Mouse (Mus musculus) hindbrain, embryonic 13.5 days (tissue): ENCODE data around the gene Esrra. TPM values are rescaled to one million over a fixed set of nuclear protein-coding genes. Genes with fewer than 3 reads are reported as not detected.

ENCODE experiments used
- ATAC-seq: fragments of 200-750 bp; cut with Nextera tagmentation; 2 replicates; pipeline ENCODE4 v1.8.0; 2017; ENCODE audit warnings: moderate TSS enrichment; ENCODE audit not compliant: low FRiP score
- H3K27ac ChIP-seq: fragments of 300-500 bp; sonication (generic); 2 replicates; pipeline ENCODE4 v1.5.1; 2015; ENCODE audit warnings: inconsistent platforms, mild to moderate bottlenecking, moderate library complexity
- H3K27me3 ChIP-seq: fragments of 300-500 bp; sonication (generic); 2 replicates; pipeline ENCODE4 v1.6.1; 2015; ENCODE audit warnings: mild to moderate bottlenecking, inconsistent platforms
- H3K36me3 ChIP-seq: fragments of 300-500 bp; sonication (generic); 2 replicates; pipeline ENCODE4 v1.6.1; 2015; ENCODE audit warnings: mild to moderate bottlenecking, inconsistent platforms
- H3K4me1 ChIP-seq: fragments of 300-500 bp; sonication (generic); replicated peaks from 2 replicates; pipeline ENCODE4 v1.6.1; 2015; ENCODE audit warnings: inconsistent platforms
- H3K4me2 ChIP-seq: fragments of 300-500 bp; sonication (generic); 2 replicates; pipeline ENCODE4 v1.6.1; 2015; ENCODE audit warnings: inconsistent platforms, mild to moderate bottlenecking, moderate library complexity
- H3K4me3 ChIP-seq: fragments of 300-500 bp; sonication (generic); 2 replicates; pipeline ENCODE4 v1.5.1; 2015; ENCODE audit warnings: mild to moderate bottlenecking, inconsistent platforms
- H3K9ac ChIP-seq: fragments of 300-500 bp; sonication (generic); 2 replicates; pipeline ENCODE4 v1.6.1; 2015; ENCODE audit warnings: mild to moderate bottlenecking, inconsistent platforms
- H3K9me3 ChIP-seq: fragments of 300-500 bp; sonication (generic); 2 replicates; pipeline ENCODE4 v1.6.1; 2016; ENCODE audit warnings: inconsistent platforms
- WGBS: fragments of 180-500 bp; shearing (Covaris S2); methylation state at CpG from one replicate; pipeline ENCODE4 v1.1.7; 2015; 5-methylcytosine and 5-hydroxymethylcytosine counted together
- polyA plus RNA-seq: library from polyadenylated mRNA; unstranded; fragments of >200 nt; fragmentation: Nextera tagmentation; extraction: Ambion mirVana; gene quantifications from 2 replicates; pipeline ENCODE4 v1.2.1, GENCODE M21; 2015

Gene Esrra
- polyA plus RNA-seq, 1 experiment from 2014 or later: 15.8 TPM

DNA sequence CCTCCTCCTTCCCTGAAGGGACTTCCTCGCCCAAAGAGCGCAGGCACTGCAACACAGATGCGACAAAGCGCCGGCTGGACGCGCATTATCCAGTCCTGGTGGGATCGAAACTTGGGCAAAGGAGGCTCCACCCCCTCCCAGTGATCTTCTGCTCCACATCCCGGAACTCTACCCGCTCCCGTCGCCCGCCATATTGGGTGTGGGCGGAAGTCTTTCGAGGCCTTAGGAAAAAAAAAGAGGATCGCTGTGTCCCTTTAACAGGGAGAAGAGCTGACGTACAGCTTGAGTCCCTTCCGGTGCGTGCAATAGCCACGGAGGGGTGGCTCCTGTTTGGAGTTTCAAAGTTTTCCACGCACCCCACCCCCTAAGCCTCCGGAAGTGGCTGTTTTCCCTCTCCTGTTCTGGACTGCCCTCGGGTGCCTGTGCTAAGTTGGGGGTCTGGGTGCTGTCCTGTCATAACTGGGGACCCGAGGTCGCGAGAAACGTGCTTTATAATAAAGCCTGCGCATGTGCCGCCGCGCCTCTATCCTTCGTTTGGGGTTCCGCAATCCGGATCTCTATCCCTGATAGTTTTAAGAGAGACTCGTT, 29.9 kb upstream of the Esrra start:
- H3K27ac ChIP-seq: peak overlapping the region; percentile 96
- H3K36me3 ChIP-seq: peaks cover 32% of the 10 kb centered on the region
- no peaks in the 10 kb centered on the region for H3K9me3 ChIP-seq
- under 1% methylated on average over 35 of the region's 35 CpGs for WGBS
- peak; percentile 70 for ATAC-seq
- peak overlapping the region; percentile 98 for H3K4me2 ChIP-seq
- H3K4me3 ChIP-seq: peak overlapping the region; percentile 59
- no peaks in the 10 kb centered on the region for H3K27me3 ChIP-seq
- H3K9ac ChIP-seq: peak overlapping the region; percentile 80
- peaks cover 26% of the 10 kb centered on the region for H3K4me1 ChIP-seq

- H3K9me3 ChIP-seq: no peaks in the 10 kb centered on the region
- peaks cover 26% of the 10 kb centered on the region for H3K4me1 ChIP-seq
- H3K27me3 ChIP-seq: no peaks in the 10 kb centered on the region
- ATAC-seq: peak; percentile 44
- peak overlapping the region; percentile 80 for H3K9ac ChIP-seq
- H3K4me2 ChIP-seq: peak overlapping the region; percentile 98
- H3K27ac ChIP-seq: peak overlapping the region; percentile 96
- peak overlapping the region; percentile 59 for H3K4me3 ChIP-seq
- WGBS: under 1% methylated on average over 28 of the region's 28 CpGs
- peaks cover 29% of the 10 kb centered on the region for H3K36me3 ChIP-seq
These were observed 29.1 kb upstream of the Esrra start for GRCm38 (mm10) chr19:6950613-6951153.

DNA sequence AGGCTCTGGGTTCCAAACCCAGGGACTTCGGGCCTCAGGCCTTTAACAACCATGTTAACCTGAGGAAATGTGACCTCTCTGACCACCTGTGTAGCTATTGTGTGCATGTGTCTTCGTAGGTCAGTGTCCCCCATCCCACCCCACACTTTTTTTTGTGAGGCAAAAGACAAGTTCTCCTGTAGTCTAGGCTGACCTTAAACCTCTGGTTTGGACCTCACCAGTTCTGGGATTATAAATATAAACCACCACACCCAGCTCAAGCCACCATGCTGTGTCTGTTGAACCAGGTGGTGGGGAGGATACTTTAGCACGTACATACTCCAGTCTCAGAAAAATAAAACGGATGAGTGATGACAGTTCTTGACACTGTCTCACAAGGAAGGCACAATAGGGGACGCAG, 28.3 kb upstream of the Esrra start:
- Histone ChIP-seq H3K27me3 (no peaks in the 10 kb centered on the region), H3K27ac (peak overlapping the region; percentile 96), H3K4me1 (peaks cover 26% of the 10 kb centered on the region), H3K4me2 (peak overlapping the region; percentile 98), H3K4me3 (peak overlapping the region; percentile 59), H3K36me3 (peaks cover 29% of the 10 kb centered on the region), H3K9me3 (no peaks in the 10 kb centered on the region), H3K9ac (peak overlapping the region; percentile 80)
- 40% methylated on average over 5 of the region's 5 CpGs for WGBS
- no peak for ATAC-seq

- ATAC-seq: no peak
- Histone ChIP-seq H3K27me3 (no peaks in the 10 kb centered on the region), H3K9me3 (no peaks in the 10 kb centered on the region), H3K36me3 (peaks cover 27% of the 10 kb centered on the region), H3K27ac (peak overlapping the region; percentile 96), H3K9ac (peak overlapping the region; percentile 39; the same call in 1 of the 2 replicates), H3K4me2 (peak overlapping the region; percentile 98; the same call in 1 of the 2 replicates), H3K4me1 (peaks cover 26% of the 10 kb centered on the region), H3K4me3 (peak overlapping the region; percentile 59)
- whole genome bisulfite sequencing: 91% methylated on average over 5 of the region's 5 CpGs
These were observed 27.9 kb upstream of the Esrra start for GRCm38 (mm10) chr19:6949532-6949931.

DNA sequence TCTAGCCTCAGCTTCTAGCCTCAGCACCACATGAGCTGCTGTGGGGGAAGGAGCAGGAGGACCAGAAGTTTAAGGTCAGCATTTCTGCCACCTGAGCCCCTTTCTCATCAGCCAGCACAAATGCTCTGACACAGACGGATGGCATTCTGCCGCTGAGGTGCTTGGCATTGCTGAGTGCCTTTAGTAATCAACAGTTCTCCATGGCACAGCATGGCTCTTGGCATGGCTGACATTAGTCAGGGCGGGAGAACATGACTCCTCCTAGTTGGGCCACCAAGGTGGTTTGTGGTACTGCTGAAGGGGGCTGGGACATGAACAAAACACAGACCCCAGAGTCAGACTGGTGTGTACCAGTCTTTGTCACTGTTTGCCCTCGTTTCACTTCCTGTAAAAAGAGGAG, 26.6 kb upstream of the Esrra start:
- Histone ChIP-seq H3K36me3 (peaks cover 22% of the 10 kb centered on the region), H3K9me3 (no peaks in the 10 kb centered on the region), H3K27me3 (no peaks in the 10 kb centered on the region), H3K4me3 (no peak overlapping the region), H3K27ac (0 out of 2 replicates have a peak overlapping the region, but pooled peaks have one; percentile 8), H3K4me2 (no peak overlapping the region), H3K9ac (no peak overlapping the region), H3K4me1 (peaks cover 26% of the 10 kb centered on the region)
- 68% methylated on average over 4 of the region's 4 CpGs for WGBS
- ATAC-seq: no peak

- Histone ChIP-seq H3K27ac (0 out of 2 replicates have a peak overlapping the region, but pooled peaks have one; percentile 8), H3K9me3 (no peaks in the 10 kb centered on the region), H3K27me3 (no peaks in the 10 kb centered on the region), H3K4me1 (peaks cover 26% of the 10 kb centered on the region), H3K4me3 (no peak overlapping the region), H3K9ac (no peak overlapping the region), H3K36me3 (peaks cover 22% of the 10 kb centered on the region), H3K4me2 (no peak overlapping the region)
- no peak for ATAC-seq
- WGBS: 63% methylated on average over 4 of the region's 4 CpGs
These were observed 26.1 kb upstream of the Esrra start for GRCm38 (mm10) chr19:6947742-6948141.

DNA sequence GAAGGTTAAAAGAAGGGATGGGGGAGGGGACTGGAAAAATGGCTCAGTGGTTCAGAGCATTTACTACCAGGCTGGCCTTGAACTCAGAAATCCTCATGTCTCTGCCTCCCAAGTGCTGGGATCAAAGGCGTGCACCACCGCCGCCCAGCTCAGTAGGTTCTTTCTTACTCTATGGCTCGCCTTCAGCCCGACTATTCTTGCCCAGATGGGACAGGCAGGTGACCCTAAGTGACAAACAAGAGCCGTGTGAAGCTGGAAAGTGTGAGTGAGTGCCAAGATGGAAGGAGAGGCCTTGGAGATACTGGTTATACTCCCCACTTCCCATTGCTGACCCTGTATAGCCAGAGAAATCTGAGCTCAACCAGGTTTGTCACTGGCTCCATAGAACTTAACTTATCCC, 22.1 kb upstream of the Esrra start:
- H3K9me3 ChIP-seq: no peaks in the 10 kb centered on the region
- no peak overlapping the region for H3K4me3 ChIP-seq
- H3K9ac ChIP-seq: no peak overlapping the region
- 96% methylated on average over 6 of the region's 6 CpGs for WGBS
- H3K36me3 ChIP-seq: peaks cover 12% of the 10 kb centered on the region
- H3K27ac ChIP-seq: no peak overlapping the region
- ATAC-seq: no peak
- no peaks in the 10 kb centered on the region for H3K27me3 ChIP-seq
- peaks cover 35% of the 10 kb centered on the region for H3K4me1 ChIP-seq
- no peak overlapping the region for H3K4me2 ChIP-seq

- Histone ChIP-seq H3K4me3 (peak overlapping the region; percentile 84), H3K27me3 (0 out of 2 replicates have a peak, but pooled peaks cover 4% of the 10 kb centered on the region), H3K9me3 (no peaks in the 10 kb centered on the region), H3K27ac (peak overlapping the region; percentile 97), H3K4me1 (peaks cover 44% of the 10 kb centered on the region), H3K9ac (peak overlapping the region; percentile 97), H3K4me2 (peak overlapping the region; percentile 98), H3K36me3 (peaks cover 18% of the 10 kb centered on the region)
- WGBS: 28% methylated on average over 5 of the region's 5 CpGs
- no peak; the same call in 1 of the 2 replicates for ATAC-seq
These were observed 21.2 kb upstream of the Esrra start for GRCm38 (mm10) chr19:6942764-6943163.

- H3K27me3 ChIP-seq: peaks cover 4% of the 10 kb centered on the region; the same call in 1 of the 2 replicates
- H3K36me3 ChIP-seq: peaks cover 19% of the 10 kb centered on the region
- no peaks in the 10 kb centered on the region for H3K9me3 ChIP-seq
- peak within 1 kb of the TSS; percentile 97 for H3K27ac ChIP-seq
- H3K4me2 ChIP-seq: peak within 1 kb of the TSS; percentile 98
- H3K4me1 ChIP-seq: peaks cover 47% of the 10 kb centered on the region
- WGBS: under 1% methylated on average over 27 of the region's 27 CpGs
- H3K9ac ChIP-seq: peak within 1 kb of the TSS; percentile 97
- ATAC-seq: peak; percentile 75
- H3K4me3 ChIP-seq: peak within 1 kb of the TSS; percentile 84
These were observed 20.7 kb upstream of the Esrra start, which contains the start of gene Gpr137 for GRCm38 (mm10) chr19:6942249-6942691. TSS of gene Gpr137 (minus strand) at chr19:6942480.

DNA sequence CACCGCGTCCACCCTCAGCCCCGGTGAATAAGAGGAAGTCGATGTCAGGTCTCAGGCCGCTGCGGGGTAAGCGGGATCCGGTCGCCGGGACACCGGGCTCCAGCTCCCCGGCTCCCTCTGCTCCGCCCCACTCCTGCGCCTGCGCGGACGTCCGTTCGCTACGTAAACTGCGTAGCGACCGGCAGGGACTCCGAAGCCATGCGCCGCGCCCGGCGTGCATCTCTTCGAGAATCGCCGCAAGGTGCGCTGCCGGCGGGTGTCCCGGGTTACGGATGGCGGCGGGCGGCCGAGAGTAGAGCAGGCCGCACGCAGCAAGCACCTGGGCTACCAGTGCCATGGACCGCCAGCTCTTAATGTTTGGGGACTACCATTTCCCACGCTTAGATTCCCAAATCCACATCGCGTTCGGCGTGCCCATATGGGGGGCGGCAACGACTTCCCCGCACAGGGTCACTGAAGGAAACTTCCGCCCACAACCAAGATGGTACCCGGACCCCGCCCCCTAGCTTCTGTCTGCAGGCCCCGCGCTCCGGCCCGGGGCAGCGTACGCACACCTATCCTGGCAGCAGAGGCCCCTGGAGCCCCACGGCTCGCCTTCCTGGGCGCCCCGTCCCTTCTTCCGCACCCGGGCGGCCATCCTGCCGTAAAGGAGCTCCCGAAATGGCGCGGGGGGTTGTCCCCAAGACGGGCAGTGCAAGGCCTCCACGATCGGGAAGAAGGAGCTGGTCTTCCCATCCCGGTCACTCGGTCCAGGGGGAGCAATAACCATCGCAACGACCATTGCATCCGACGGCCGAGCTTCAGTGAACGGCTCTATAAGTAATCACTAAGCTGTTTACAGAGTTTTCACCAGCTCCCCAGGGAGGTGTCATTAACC, 20.0 kb upstream of the Esrra start, which contains the start of gene Bad:
Bad (plus strand) TSS at position 490 of the 877 bp plus-strand sequence.
- Histone ChIP-seq H3K36me3 (peaks cover 19% of the 10 kb centered on the region), H3K27me3 (peaks cover 10% of the 10 kb centered on the region; the same call in 1 of the 2 replicates), H3K9me3 (no peaks in the 10 kb centered on the region), H3K27ac (peak within 1 kb of the TSS; percentile 97), H3K9ac (peak within 1 kb of the TSS; percentile 97), H3K4me2 (peak within 1 kb of the TSS; percentile 98), H3K4me3 (peak within 1 kb of the TSS; percentile 84), H3K4me1 (peaks cover 47% of the 10 kb centered on the region)
- whole genome bisulfite sequencing: under 1% methylated on average over 83 of the region's 83 CpGs
- peak; percentile 84 for ATAC-seq

DNA sequence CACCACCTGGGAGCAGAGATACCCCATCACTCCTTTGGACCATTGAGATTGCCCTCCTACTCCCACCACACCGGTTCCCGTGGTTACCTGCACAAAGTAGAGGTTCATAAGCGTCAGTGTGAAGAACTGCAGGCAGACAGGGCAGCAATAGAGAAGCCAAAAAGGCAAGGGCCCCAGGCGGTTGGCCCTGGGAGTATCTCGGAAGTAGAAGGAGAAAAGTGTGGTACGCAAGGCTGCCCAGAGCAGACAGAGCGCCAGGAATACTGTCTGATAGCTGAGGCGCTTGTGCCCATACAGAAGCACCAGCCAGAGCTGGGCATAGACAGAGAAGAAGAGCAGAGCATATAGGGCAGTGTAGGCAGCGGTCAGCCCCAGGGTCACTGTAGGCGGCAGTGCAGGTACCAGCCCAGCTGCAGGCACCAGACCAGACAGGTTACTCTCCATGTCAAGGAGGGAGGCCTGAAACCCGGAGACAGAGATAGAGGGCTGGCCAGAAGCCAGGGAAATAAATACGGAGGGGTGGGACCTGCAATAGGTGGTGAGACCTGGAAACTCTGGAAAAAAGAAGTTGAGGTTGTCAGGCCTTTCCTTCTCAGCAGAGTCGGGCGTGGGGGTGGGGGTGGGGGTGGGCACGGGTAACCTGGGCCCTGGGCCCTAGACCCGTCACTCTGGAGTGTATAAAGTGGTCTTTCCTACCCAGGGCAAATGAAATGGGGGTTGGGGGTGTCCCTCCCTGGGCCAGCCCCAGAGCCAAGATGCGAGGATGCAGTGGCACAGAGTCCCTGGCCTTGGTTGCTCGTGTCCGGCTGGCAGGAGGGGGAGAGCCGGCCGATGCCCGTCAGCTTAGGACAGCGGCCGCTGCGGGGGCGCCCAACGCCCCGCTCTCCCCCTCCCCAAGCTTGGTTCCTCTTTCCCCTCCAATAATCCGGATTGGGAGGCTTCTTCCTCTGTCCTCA, 19.1 kb upstream of the Esrra start:
- H3K9me3 ChIP-seq: no peaks in the 10 kb centered on the region
- peaks cover 47% of the 10 kb centered on the region for H3K4me1 ChIP-seq
- H3K27me3 ChIP-seq: peaks cover 19% of the 10 kb centered on the region
- H3K36me3 ChIP-seq: peaks cover 18% of the 10 kb centered on the region
- H3K4me3 ChIP-seq: peak overlapping the region; percentile 84
- H3K9ac ChIP-seq: peak overlapping the region; percentile 97
- H3K4me2 ChIP-seq: peak overlapping the region; percentile 98
- 20% methylated on average over 29 of the region's 29 CpGs for WGBS
- H3K27ac ChIP-seq: peak overlapping the region; percentile 97
- ATAC-seq: peak; percentile 30
